Comparison of ENCODE assay signal across 15 mouse cellular contexts in genomic region chr11:104609733-104610132, GRCm38 (mm10). TPM values are rescaled to one million over a fixed set of nuclear protein-coding genes. Genes with fewer than 3 reads are reported as not detected.
A peak's percentile ranks its signal among the peaks of the same experiment; 100 is the strongest.
DNase-seq lines count a peak whose midpoint lies in the region; ATAC-seq lines count a peak whose summit lies in the region.
"Had no signal": no experiment of that assay in that cellular context is flagged by ENCODE, and none has a peak within 500 bp of the region (broad histone marks: within the 10 kb centered on the region; RNA-seq: fewer than 3 reads in every experiment).

No protein-coding gene starts in this region.

- peak; percentile 19 to 31 for DNase-seq in cerebellum, postnatal 25 days
- no peak for DNase-seq in cerebellum, adult 18-20 months
- DNase-seq in CD4-positive helper T cell, adult 2 months (ENCODE audit: low read depth, low spot score), result peak; percentile 36
- DNase-seq in right cerebral cortex, adult 2 months (ENCODE audit: low spot score in 2 of 2), result no peak
- DNase-seq in spleen, postnatal 4 days (ENCODE audit: low spot score in 2 of 2), result no peak
- no peak for DNase-seq in adipocyte (ENCODE audit: low spot score)
- DNase-seq: adrenal gland, postnatal 14 days; cerebellum, adult 9-11 months; heart, postnatal 14 days; kidney, postnatal 10 days; thymus, adult 18-20 months had no signal

- ATAC-seq in granulocyte monocyte progenitor cell, adult 5-6 weeks (replicated peaks; ENCODE audit: poor library complexity, severe bottlenecking), result peak; percentile 28
- peak; percentile 6; the same call in 1 of the 2 replicates for ATAC-seq in neutrophil, adult 5-6 weeks (ENCODE audit: extremely low read depth, insufficient number of reproducible peaks, low FRiP score, poor library complexity, severe bottlenecking)
- ATAC-seq: forebrain, embryonic 16.5 days; hindbrain, embryonic 16.5 days had no signal

RNA-seq across cellular contexts. Expression of gene Itgb3, which starts 1.9 kb away (rescaled TPM):
- 1.9 and 3.9 TPM in 2 replicates for total RNA-seq in granulocyte monocyte progenitor cell, adult 5-6 weeks (2014; fragmentation: Nextera tagmentation)
- total RNA-seq in granulocyte monocyte progenitor cell, adult 5-6 weeks (2017), result 5.5 and 7.2 TPM in 2 replicates
- total RNA-seq in neutrophil, adult 5-6 weeks (2017), result 27.5 and 29.2 TPM in 2 replicates

RNA-seq across cellular contexts. Expression of gene Myl4, which starts 59.3 kb away (rescaled TPM):
- total RNA-seq in granulocyte monocyte progenitor cell, adult 5-6 weeks (2014; fragmentation: Nextera tagmentation), result 2.2 and 5.2 TPM in 2 replicates
- 1.2 and 1.6 TPM in 2 replicates for total RNA-seq in granulocyte monocyte progenitor cell, adult 5-6 weeks (2017)
- 3.8 and 5.7 TPM in 2 replicates for total RNA-seq in neutrophil, adult 5-6 weeks (2017)

RNA-seq across cellular contexts. Expression of gene Cdc27, which starts 59.3 kb away (rescaled TPM):
- 41.5 and 47.6 TPM in 2 replicates for total RNA-seq in granulocyte monocyte progenitor cell, adult 5-6 weeks (2014; fragmentation: Nextera tagmentation)
- 44.2 and 60.1 TPM in 2 replicates for total RNA-seq in granulocyte monocyte progenitor cell, adult 5-6 weeks (2017)
- total RNA-seq in neutrophil, adult 5-6 weeks (2017), result 28.5 and 39.0 TPM in 2 replicates

Comparison
In these comparisons a context has a peak if more than half of its experiments do, and no peak if none do; other contexts are left out.
1. DNase-seq: peak in cerebellum, postnatal 25 days (2 of 2) and CD4-positive helper T cell, adult 2 months (single experiment); none in cerebellum, adult 18-20 months (0 of 2), right cerebral cortex, adult 2 months (0 of 2), spleen, postnatal 4 days (0 of 2) and adipocyte (single experiment).